Mouse (Mus musculus) kidney, adult 2 months (tissue): ENCODE results near the gene P3h4.

ENCODE experiments used
- CTCF ChIP-seq: fragments of 200-500 bp; conservative IDR thresholded peaks from 2 replicates; pipeline ENCODE4 v1.5.1; 2011; ENCODE audit warnings: low read depth, mild to moderate bottlenecking, control low read depth, low read length, moderate library complexity, mixed read lengths; ENCODE audit not compliant: insufficient read depth, insufficient read length
- POLR2A ChIP-seq: fragments of 200-500 bp; IDR thresholded peaks from one replicate; pipeline ENCODE4 v1.6.1; 2011; ENCODE audit warnings: low read depth, low read length, control low read depth

GRCm38 (mm10) chr11:100408835-100409462 lies 5.7 kb downstream of the P3h4 start:
- no peak for TF ChIP-seq POLR2A
- TF ChIP-seq CTCF = no peak
